Mouse (Mus musculus) stomach, embryonic 16.5 days (tissue): ENCODE measurements around the gene Prpf3. TPM values are rescaled to one million over a fixed set of nuclear protein-coding genes. Genes with fewer than 3 reads are reported as not detected.

Experiments used
- ATAC-seq: fragments of 200-750 bp; cut with Nextera tagmentation; 2 replicates; pipeline ENCODE4 v1.8.0; 2017; ENCODE audit warnings: moderate number of reproducible peaks, moderate TSS enrichment; ENCODE audit not compliant: insufficient read depth, low FRiP score
- H3K27ac ChIP-seq: fragments of 300-500 bp; sonication (generic); 2 replicates; pipeline ENCODE4 v1.5.1; 2014; ENCODE audit warnings: low read length
- H3K27me3 ChIP-seq: fragments of 300-500 bp; sonication (generic); 2 replicates; pipeline ENCODE4 v1.6.1; 2014; ENCODE audit warnings: low read length, control low read depth, mixed read lengths; ENCODE audit not compliant: control insufficient read depth, insufficient read depth
- H3K36me3 ChIP-seq: fragments of 300-500 bp; sonication (generic); 2 replicates; pipeline ENCODE4 v1.6.1; 2014; ENCODE audit warnings: low read length; ENCODE audit not compliant: control insufficient read depth, insufficient read depth
- H3K4me1 ChIP-seq: fragments of 300-500 bp; sonication (generic); 2 replicates; pipeline ENCODE4 v1.6.1; 2014; ENCODE audit warnings: low read length, control low read depth, mixed read lengths; ENCODE audit not compliant: control insufficient read depth, insufficient read depth
- H3K4me2 ChIP-seq: fragments of 300-500 bp; sonication (generic); 2 replicates; pipeline ENCODE4 v1.6.1; 2014; ENCODE audit warnings: low read depth, low read length, mixed read lengths
- H3K4me3 ChIP-seq: fragments of 300-500 bp; sonication (generic); replicated peaks from 2 replicates; pipeline ENCODE4 v1.5.1; 2014; ENCODE audit warnings: mild to moderate bottlenecking, low read length
- H3K9ac ChIP-seq: fragments of 300-500 bp; sonication (generic); 2 replicates; pipeline ENCODE4 v1.6.1; 2014; ENCODE audit warnings: low read length
- H3K9me3 ChIP-seq: fragments of 300-500 bp; sonication (generic); replicated peaks from 2 replicates; pipeline ENCODE4 v1.6.1; 2016; ENCODE audit warnings: low read length, control low read depth; ENCODE audit not compliant: control insufficient read depth
- WGBS: fragments of 180-500 bp; shearing (Covaris S2); extraction: QIAGEN DNeasy Blood & Tissue Kit; methylation state at CpG from one replicate; pipeline ENCODE4 v1.1.7; 2014; 5-methylcytosine and 5-hydroxymethylcytosine counted together
- polyA plus RNA-seq: library from polyadenylated mRNA; unstranded; fragments of >200 nt; fragmentation: Nextera tagmentation; extraction: Ambion mirVana; gene quantifications from 2 replicates; pipeline ENCODE4 v1.2.1, GENCODE M21; 2015

Gene Prpf3
- polyA plus RNA-seq, 1 experiment from 2014 or later: 41.1 TPM

DNA sequence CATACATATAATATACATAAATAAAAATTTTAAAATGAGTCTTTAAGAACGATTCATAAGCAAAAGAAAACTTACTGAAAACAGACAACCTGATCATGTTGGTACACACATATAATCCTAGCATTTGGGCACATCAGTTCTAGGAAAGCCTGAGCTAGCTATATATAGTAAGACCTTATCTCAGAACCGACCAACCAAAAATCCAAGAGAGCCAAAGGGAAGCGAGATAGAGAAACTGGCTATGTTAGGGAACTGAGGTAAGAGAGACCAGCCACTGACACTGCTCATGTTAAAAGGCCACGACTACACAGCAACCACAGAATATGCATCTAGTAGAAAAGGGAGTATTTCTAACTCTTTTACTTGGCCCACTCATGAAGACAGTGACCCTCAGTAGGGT lies 5.1 kb downstream of the Prpf3 start:
- no peak for ATAC-seq
- no peak overlapping the region for H3K9ac ChIP-seq
- WGBS: 81% methylated on average over 4 of the region's 4 CpGs
- H3K4me3 ChIP-seq: no peak overlapping the region
- H3K27me3 ChIP-seq: no peaks in the 10 kb centered on the region
- H3K4me2 ChIP-seq: no peak overlapping the region
- peaks cover 35% of the 10 kb centered on the region for H3K36me3 ChIP-seq
- H3K9me3 ChIP-seq: no peaks in the 10 kb centered on the region
- H3K4me1 ChIP-seq: peaks cover 3% of the 10 kb centered on the region; the same call in 1 of the 2 replicates
- no peak overlapping the region for H3K27ac ChIP-seq

DNA sequence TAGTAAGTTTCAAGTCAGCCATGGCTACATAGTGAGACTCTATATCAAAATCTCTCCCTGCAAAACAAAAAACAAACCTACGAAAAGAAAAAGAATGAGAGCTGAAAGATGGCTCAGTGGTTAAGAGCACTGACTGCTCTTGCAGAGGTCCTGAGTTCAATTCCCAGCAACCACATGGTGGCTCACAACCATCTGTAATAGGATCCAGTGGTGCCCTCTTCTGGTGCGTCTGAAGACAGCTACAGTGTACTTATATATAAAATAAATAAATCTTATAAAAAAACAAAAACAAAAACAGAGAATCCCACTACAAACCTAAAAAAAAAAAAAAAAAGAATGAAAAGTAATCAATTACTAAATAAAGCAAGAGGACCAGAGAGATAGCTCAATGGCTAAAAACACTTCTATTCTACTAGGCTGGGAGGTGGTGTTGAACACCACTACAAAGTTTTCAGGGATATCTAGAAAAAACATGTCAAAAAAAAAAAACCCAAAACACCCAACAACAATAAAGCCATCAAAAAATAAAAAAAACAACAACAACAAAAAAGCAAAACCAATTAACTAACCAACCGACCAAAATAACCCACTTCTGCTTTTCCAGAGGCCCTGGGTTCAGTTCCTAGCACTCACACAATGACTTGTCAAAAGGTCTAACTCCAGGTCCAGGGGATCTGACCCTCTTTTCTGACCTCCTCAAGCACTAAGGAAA lies 13.0 kb downstream of the Prpf3 start:
- Histone ChIP-seq H3K4me2 (no peak overlapping the region), H3K4me1 (no peaks in the 10 kb centered on the region), H3K27ac (no peak overlapping the region), H3K27me3 (no peaks in the 10 kb centered on the region), H3K36me3 (peaks cover 40% of the 10 kb centered on the region), H3K9ac (no peak overlapping the region), H3K4me3 (no peak overlapping the region), H3K9me3 (no peaks in the 10 kb centered on the region)
- ATAC-seq: no peak
- 88% methylated on average over 3 of the region's 3 CpGs for WGBS

DNA sequence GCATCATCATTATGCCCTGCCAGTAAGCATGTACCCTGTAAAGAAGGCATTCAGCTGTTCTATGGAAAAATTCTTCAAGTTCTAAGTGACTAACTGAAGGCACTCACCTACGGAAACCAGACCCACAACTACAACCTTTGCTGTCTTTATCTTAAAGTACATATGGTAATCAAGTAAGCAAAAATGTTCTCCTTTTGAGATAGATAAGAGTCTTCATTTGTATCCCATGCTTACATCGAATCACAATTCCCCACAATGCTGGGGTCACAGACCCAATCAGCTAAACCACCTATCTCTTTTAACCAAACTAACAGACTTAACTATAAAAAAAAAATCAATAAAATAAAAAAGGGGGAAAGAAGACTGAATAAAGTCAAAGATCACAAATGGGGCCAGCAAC lies 16.4 kb downstream of the Prpf3 start:
- H3K9me3 ChIP-seq: no peaks in the 10 kb centered on the region
- no peak overlapping the region for H3K4me3 ChIP-seq
- no peak overlapping the region for H3K4me2 ChIP-seq
- H3K27ac ChIP-seq: no peak overlapping the region
- H3K9ac ChIP-seq: no peak overlapping the region
- ATAC-seq: no peak
- no peaks in the 10 kb centered on the region for H3K27me3 ChIP-seq
- peaks cover 35% of the 10 kb centered on the region for H3K36me3 ChIP-seq
- 80% methylated on average over 2 of the region's 2 CpGs for WGBS
- H3K4me1 ChIP-seq: no peaks in the 10 kb centered on the region

DNA sequence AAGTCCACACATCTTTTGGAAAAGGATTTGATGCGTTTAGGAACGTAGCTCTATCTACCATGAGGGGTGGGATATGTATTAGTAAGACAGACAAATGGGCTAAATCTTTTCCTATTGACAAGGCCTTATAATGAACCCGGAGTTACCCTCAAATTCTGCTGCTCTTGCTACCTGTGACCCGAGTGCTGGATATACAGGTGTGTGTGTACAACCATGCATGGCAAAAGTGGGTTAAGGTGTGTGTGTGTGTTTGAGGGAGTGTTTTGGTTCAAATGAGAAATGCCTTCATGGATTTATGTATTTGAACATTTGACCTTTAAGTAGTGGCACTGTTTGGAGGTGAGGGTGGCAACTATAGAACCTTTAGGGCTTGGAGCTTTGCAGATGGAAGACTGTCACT lies 26.6 kb downstream of the Prpf3 start:
- H3K9ac ChIP-seq: no peak overlapping the region
- H3K27ac ChIP-seq: no peak overlapping the region
- no peaks in the 10 kb centered on the region for H3K4me1 ChIP-seq
- over 99% methylated on average over 4 of the region's 4 CpGs for WGBS
- no peak for ATAC-seq
- no peak overlapping the region for H3K4me2 ChIP-seq
- H3K9me3 ChIP-seq: no peaks in the 10 kb centered on the region
- no peak overlapping the region for H3K4me3 ChIP-seq
- H3K27me3 ChIP-seq: no peaks in the 10 kb centered on the region
- H3K36me3 ChIP-seq: peaks cover 32% of the 10 kb centered on the region

DNA sequence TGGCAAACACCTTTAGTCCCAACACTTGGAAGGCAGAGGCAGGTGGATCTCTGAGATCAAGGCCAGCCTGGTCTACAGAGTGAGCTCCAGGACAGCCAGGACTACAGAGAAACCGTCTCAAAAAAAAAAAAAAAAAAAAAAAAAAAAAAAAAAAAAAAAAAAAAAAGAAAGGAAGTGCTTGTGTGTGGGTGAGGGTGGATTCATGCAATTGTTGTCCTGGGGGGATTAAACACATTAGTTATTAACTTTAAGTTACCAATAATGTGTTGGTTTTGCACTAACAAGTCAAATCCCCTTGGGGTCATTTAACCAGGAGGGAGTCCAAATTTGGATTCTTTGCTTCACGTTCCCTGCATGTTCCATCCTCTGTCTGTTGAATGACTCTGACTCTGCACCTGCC lies 29.4 kb downstream of the Prpf3 start:
- WGBS: 58% methylated on average over 2 of the region's 2 CpGs
- Histone ChIP-seq H3K4me3 (no peak overlapping the region), H3K27ac (no peak overlapping the region), H3K27me3 (no peaks in the 10 kb centered on the region), H3K9me3 (no peaks in the 10 kb centered on the region), H3K4me1 (no peaks in the 10 kb centered on the region), H3K9ac (no peak overlapping the region), H3K36me3 (peaks cover 11% of the 10 kb centered on the region), H3K4me2 (no peak overlapping the region)
- ATAC-seq: no peak

DNA sequence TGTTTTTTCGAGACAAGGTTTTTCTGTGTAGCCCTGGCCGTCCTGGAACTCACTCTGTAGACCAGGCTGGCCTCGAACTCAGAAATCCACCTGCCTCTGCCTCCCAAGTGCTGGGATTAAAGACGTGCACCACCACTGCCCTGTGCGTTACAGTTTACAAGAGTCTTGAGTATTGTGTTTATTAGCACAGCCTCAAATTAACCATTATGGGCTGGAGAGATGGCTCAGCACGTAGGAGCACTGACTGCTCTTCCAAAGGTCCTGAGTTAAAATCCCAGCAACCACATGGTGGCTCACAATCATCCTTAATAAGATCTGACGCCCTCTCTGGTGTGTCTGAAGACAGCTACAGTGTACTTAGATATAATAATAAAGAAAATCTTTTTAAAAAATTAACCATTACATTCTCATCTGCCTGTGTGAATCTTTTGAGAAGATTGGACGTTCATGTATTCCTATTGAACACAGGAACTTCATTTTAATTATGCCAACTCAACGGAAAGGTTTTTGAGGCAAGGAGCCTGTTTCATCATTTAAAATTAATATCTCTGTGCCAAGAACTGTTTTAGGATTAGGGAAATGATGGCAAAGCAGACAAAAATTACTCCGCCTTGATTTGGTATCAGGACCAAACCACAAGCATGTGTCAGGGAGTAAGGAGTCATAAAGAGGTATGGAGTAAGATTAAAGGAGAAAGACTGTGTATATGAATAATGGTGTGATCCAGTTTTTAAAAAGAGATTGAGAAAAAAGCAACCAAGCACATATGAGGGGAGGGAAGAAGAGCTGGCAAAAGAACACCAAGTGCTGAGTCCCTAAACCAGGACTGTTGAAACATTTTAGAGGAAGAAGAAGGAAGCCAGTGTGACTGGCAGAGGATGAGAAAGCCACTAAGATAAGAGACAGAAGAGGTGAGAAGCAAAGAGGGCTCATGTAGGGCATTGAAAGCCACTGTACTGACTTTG lies 35.4 kb downstream of the Prpf3 start:
- ATAC-seq: no peak
- WGBS: 32% methylated on average over 10 of the region's 10 CpGs
- peak overlapping the region; percentile 72 for H3K4me3 ChIP-seq

DNA sequence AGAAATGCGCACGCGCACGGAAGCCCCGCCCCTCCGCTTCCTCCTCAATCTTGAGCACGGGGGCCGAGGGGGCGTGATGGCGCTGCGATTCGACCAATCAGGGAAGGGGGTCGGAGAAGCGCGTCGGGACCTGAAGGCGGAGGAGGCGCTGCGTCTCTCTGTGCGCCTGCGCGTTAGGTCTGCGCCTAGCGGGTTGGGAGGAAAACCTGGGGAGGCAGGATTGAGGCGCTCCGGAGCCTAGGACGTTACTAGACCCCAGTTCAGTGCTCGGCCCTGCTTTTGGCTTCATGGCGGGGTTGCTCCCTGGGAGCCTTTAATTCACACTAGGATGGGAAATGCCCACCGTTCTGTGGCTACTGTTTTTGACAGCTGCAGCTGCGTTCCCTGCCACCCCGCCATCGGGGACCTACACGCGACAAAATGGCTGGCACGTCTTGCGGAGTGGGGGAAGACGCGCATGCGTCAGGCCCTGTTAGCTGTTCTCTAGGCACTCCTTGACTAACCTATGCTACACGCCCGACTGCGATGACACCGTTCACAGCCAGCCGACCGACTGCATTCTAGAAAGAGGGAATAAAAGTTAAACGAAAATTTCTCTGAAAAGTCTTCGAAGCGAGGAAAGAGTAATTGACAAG lies 36.2 kb downstream of the Prpf3 start:
- ATAC-seq: peak; percentile 96

More for the DNA sequence above, 35.4 kb downstream of the Prpf3 start:
- Histone ChIP-seq H3K27ac (peak overlapping the region; percentile 99), H3K36me3 (no peaks in the 10 kb centered on the region), H3K9me3 (no peaks in the 10 kb centered on the region), H3K27me3 (no peaks in the 10 kb centered on the region), H3K4me1 (peaks cover 6% of the 10 kb centered on the region; the same call in 1 of the 2 replicates), H3K9ac (peak overlapping the region; percentile 86), H3K4me2 (peak overlapping the region; percentile 71)

DNA sequence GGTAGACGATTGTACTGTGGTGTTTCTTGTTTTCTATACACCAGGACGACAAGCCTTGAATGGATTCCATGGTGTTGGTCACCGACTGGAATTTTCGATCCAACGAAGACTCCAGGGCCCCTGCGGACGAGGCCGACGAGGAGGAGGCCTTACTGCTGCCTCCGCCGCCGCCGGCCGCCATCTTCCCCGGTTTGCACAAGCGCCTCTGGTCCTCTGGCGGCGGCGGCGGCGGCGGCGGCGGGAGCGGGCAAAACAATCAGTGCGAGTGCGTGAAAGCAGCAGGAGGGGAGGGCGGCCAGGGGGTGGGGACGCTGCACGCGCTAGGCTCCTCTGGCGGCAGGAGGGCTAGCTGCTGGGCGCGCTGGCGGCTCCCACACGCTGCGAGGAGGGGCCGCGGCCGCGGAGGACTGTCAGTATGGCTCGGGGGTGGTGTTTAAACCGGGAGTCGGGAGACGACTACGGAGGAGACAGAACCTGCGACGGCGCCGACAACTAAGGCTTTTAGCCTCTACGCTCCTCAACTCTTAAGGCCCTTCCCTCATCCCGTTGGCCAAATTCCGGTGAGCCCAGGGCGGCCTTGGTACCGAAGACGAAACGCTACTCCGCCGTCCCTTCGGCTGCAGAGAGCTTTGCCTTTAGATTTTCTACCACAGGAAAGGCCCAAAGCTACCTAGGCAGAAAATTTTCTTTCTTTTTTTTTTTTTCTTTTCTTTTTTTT lies 37.0 kb downstream of the Prpf3 start, which contains the start of gene Rprd2:
TSS of gene Rprd2 (minus strand) at position 293 of the 718 bp plus-strand sequence.
- Histone ChIP-seq H3K4me1 (peaks cover 6% of the 10 kb centered on the region; the same call in 1 of the 2 replicates), H3K36me3 (no peaks in the 10 kb centered on the region), H3K9me3 (no peaks in the 10 kb centered on the region), H3K27ac (peak within 1 kb of the TSS; percentile 100), H3K27me3 (no peaks in the 10 kb centered on the region), H3K4me3 (peak within 1 kb of the TSS; percentile 72), H3K9ac (peak within 1 kb of the TSS; percentile 95), H3K4me2 (peak within 1 kb of the TSS; percentile 71)
- WGBS: under 1% methylated on average over 60 of the region's 60 CpGs
- peak; percentile 55 for ATAC-seq

More for the DNA sequence above, 36.2 kb downstream of the Prpf3 start:
- no peaks in the 10 kb centered on the region for H3K27me3 ChIP-seq
- H3K9me3 ChIP-seq: no peaks in the 10 kb centered on the region
- no peaks in the 10 kb centered on the region for H3K36me3 ChIP-seq
- under 1% methylated on average over 49 of the region's 49 CpGs for WGBS
- H3K4me3 ChIP-seq: peak overlapping the region; percentile 72
- peak overlapping the region; percentile 86 for H3K9ac ChIP-seq
- H3K4me2 ChIP-seq: peak overlapping the region; percentile 71
- H3K27ac ChIP-seq: peak overlapping the region; percentile 100
- H3K4me1 ChIP-seq: peaks cover 6% of the 10 kb centered on the region; the same call in 1 of the 2 replicates
